Mouse (Mus musculus) C2C12 (cell line): ENCODE results near the gene C8a.

ENCODE experiments used
- CTCF ChIP-seq: IDR thresholded peaks from one replicate; pipeline ENCODE4 v1.5.1; 2011; ENCODE audit not compliant: control insufficient read depth, insufficient read depth, insufficient read length
- MAX ChIP-seq: IDR thresholded peaks from one replicate; pipeline ENCODE4 v1.6.1; 2011; ENCODE audit warnings: mild to moderate bottlenecking, control low read depth
- MYOD1 ChIP-seq: IDR thresholded peaks from one replicate; pipeline ENCODE4 v1.6.1; 2011; ENCODE audit warnings: low read depth; ENCODE audit not compliant: control insufficient read depth, insufficient read length
- MYOG ChIP-seq: IDR thresholded peaks from one replicate; pipeline ENCODE4 v1.6.1; 2011; ENCODE audit not compliant: control insufficient read depth, insufficient read length; ENCODE audit errors: extremely low read depth
- USF1 ChIP-seq: IDR thresholded peaks from one replicate; pipeline ENCODE4 v1.6.1; 2011; ENCODE audit warnings: low read depth, mild to moderate bottlenecking, control low read depth, moderate library complexity

- no peak for TF ChIP-seq CTCF
- no peak for TF ChIP-seq MAX
- TF ChIP-seq USF1, result no peak
- TF ChIP-seq MYOG, result no peak
- no peak for TF ChIP-seq MYOD1
These were observed 70.6 kb downstream of the C8a start for GRCm38 (mm10) chr4:104805414-104806257.
